Mouse (Mus musculus) ES-Bruce4 (cell line): ENCODE results near the gene Rarres1. TPM values are rescaled to one million over a fixed set of nuclear protein-coding genes. Genes with fewer than 3 reads are reported as not detected.

Source experiments
- H3K27ac ChIP-seq: 2 replicates; pipeline ENCODE4 v1.5.1; 2012; ENCODE audit warnings: low read length, inconsistent platforms; ENCODE audit not compliant: insufficient read depth
- H3K27me3 ChIP-seq: 2 replicates; pipeline ENCODE4 v1.6.1; 2012; ENCODE audit warnings: mild to moderate bottlenecking, low read length, inconsistent platforms; ENCODE audit not compliant: control insufficient read depth, poor library complexity, insufficient read depth, severe bottlenecking
- H3K36me3 ChIP-seq: 2 replicates; pipeline ENCODE4 v1.6.1; 2012; ENCODE audit warnings: inconsistent platforms, mild to moderate bottlenecking, low read length, moderate library complexity; ENCODE audit not compliant: control insufficient read depth, poor library complexity, insufficient read depth, severe bottlenecking
- H3K4me1 ChIP-seq: one replicate; pipeline ENCODE4 v1.8.1; 2011; ENCODE audit warnings: low read length; ENCODE audit not compliant: control insufficient read depth, insufficient read depth
- H3K4me3 ChIP-seq: 2 replicates; pipeline ENCODE4 v1.5.1; 2011; ENCODE audit warnings: low read depth, mild to moderate bottlenecking, low read length
- H3K9ac ChIP-seq: 2 replicates; pipeline ENCODE4 v1.6.1; 2012; ENCODE audit warnings: low read depth, mild to moderate bottlenecking, inconsistent platforms; ENCODE audit not compliant: poor library complexity, severe bottlenecking
- H3K9me3 ChIP-seq: replicated peaks from 2 replicates; pipeline ENCODE4 v1.6.1; 2012; ENCODE audit warnings: mild to moderate bottlenecking, low read length, inconsistent platforms; ENCODE audit not compliant: control insufficient read depth, poor library complexity, insufficient read depth, severe bottlenecking
- CTCF ChIP-seq: IDR thresholded peaks from one replicate; pipeline ENCODE4 v1.8.1; 2011; ENCODE audit warnings: low read depth, low read length
- EP300 ChIP-seq: IDR thresholded peaks from 2 replicates; pipeline ENCODE4 v1.6.1; 2011; ENCODE audit warnings: low read depth, low read length; ENCODE audit not compliant: insufficient read depth
- POLR2A ChIP-seq: IDR thresholded peaks from one replicate; pipeline ENCODE4 v1.8.1; 2011; ENCODE audit warnings: low read length; ENCODE audit not compliant: insufficient read depth
- polyA plus RNA-seq: library from polyadenylated mRNA; stranded (reverse); fragments of >200 nt; gene quantifications from 2 replicates; pipeline ENCODE4 v1.2.4, GENCODE M21; 2011; ENCODE audit warnings: low read depth; ENCODE audit not compliant: missing spikeins, insufficient read depth, insufficient read length

Rarres1 gene
- polyA plus RNA-seq: not detected in 2 replicates

- TF ChIP-seq CTCF (peak; percentile 12), POLR2A (no peak), EP300 (no peak)
- Histone ChIP-seq H3K27ac (no peak within 1 kb of the TSS), H3K4me1 (no peaks in the 10 kb centered on the region), H3K9ac (peak within 1 kb of the TSS; percentile 59), H3K4me3 (peak within 1 kb of the TSS; percentile 52), H3K36me3 (no peaks in the 10 kb centered on the region), H3K9me3 (no peaks in the 10 kb centered on the region), H3K27me3 (peaks cover 5% of the 10 kb centered on the region)
These were observed at the start of gene Rarres1 for GRCm38 (mm10) chr3:67515274-67515801. Gene Rarres1 (minus strand): TSS chr3:67515523.

- Histone ChIP-seq H3K4me1 (no peaks in the 10 kb centered on the region), H3K4me3 (no peak overlapping the region), H3K27ac (no peak overlapping the region), H3K36me3 (no peaks in the 10 kb centered on the region), H3K9ac (no peak overlapping the region), H3K9me3 (no peaks in the 10 kb centered on the region), H3K27me3 (no peaks in the 10 kb centered on the region; the same call in 1 of the 2 replicates)
- TF ChIP-seq CTCF (no peak), POLR2A (no peak), EP300 (no peak)
These were observed 49.5 kb upstream of the Rarres1 start for GRCm38 (mm10) chr3:67564731-67565357.

- no peak overlapping the region for H3K9ac ChIP-seq
- no peak overlapping the region for H3K27ac ChIP-seq
- TF ChIP-seq CTCF (no peak), POLR2A (no peak), EP300 (no peak)
- no peaks in the 10 kb centered on the region for H3K4me1 ChIP-seq
- no peaks in the 10 kb centered on the region for H3K27me3 ChIP-seq
- no peaks in the 10 kb centered on the region for H3K9me3 ChIP-seq
- no peaks in the 10 kb centered on the region for H3K36me3 ChIP-seq
- H3K4me3 ChIP-seq: 0 out of 2 replicates have a peak overlapping the region, but pooled peaks have one; percentile 9
These were observed 42.5 kb upstream of the Rarres1 start for GRCm38 (mm10) chr3:67557718-67558354.

GRCm38 (mm10) chr3:67557200-67557651 lies 41.9 kb upstream of the Rarres1 start:
- no peak overlapping the region for H3K27ac ChIP-seq
- TF ChIP-seq POLR2A: no peak
- TF ChIP-seq EP300: no peak
- TF ChIP-seq CTCF: no peak
- H3K9ac ChIP-seq: no peak overlapping the region
- H3K36me3 ChIP-seq: no peaks in the 10 kb centered on the region
- no peaks in the 10 kb centered on the region for H3K27me3 ChIP-seq
- H3K4me1 ChIP-seq: no peaks in the 10 kb centered on the region
- no peaks in the 10 kb centered on the region for H3K9me3 ChIP-seq
- H3K4me3 ChIP-seq: no peak overlapping the region

GRCm38 (mm10) chr3:67555211-67555610 lies 39.9 kb upstream of the Rarres1 start:
- Histone ChIP-seq H3K9ac (no peak overlapping the region), H3K9me3 (no peaks in the 10 kb centered on the region), H3K27ac (no peak overlapping the region), H3K4me3 (no peak overlapping the region), H3K4me1 (no peaks in the 10 kb centered on the region), H3K27me3 (no peaks in the 10 kb centered on the region), H3K36me3 (no peaks in the 10 kb centered on the region)
- no peak for TF ChIP-seq POLR2A
- no peak for TF ChIP-seq CTCF
- no peak for TF ChIP-seq EP300
